Comparison of ENCODE assay signal across 9 mouse cellular contexts in the genomic region with DNA sequence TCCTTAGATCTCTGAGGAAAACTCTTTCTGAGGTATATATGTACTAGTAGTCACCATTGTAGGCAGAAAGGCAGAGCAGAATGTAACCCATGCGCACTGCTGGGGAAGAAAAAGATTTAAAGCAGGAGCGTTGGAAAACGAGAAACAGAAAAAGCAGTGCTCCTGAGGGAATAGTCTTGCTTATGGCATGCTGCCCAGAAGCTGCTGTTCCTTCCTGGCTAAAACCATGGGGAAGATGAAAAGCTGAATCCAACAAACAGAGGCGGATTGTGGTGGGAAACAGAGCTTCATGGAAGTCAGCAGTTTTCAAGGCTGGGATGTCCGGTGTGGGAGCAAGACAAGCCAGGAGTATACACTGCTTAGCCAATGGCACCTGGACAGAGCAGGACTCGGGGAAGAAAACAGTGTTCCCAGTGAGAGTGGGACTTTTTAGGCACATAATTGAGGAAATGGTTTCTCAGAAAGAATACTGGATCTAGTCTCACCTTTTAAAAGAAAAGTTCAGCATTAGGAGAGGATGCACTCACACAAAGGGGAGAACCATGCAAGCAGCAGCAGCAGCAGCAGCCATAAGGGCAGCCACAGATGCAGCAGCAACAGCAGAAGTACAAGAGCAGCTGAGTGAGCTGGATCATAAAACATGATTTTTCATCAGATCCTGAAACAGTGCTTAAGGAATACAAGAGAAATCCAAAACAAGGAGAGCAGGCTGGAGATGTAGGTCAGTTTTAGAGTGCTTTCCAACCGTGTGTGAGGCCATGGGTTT. TPM values are rescaled to one million over a fixed set of nuclear protein-coding genes. Genes with fewer than 3 reads are reported as not detected.
DNase-seq lines count a peak whose midpoint lies in the region; ATAC-seq lines count a peak whose summit lies in the region.
"Had no signal": no experiment of that assay in that cellular context is flagged by ENCODE, and none has a peak within 500 bp of the region (broad histone marks: within the 10 kb centered on the region; RNA-seq: fewer than 3 reads in every experiment).

No protein-coding gene starts in this region.

- DNase-seq in hindbrain, embryonic 10.5 days (ENCODE audit: low spot score) = no peak
- DNase-seq in adipocyte (ENCODE audit: low spot score) = peak; percentile 75
- DNase-seq in left cerebral cortex, postnatal 14 days (ENCODE audit: low spot score in 2 of 2) = peak; percentile 47 to 53
- DNase-seq in T-cell, adult 2 months (ENCODE audit: low spot score) = no peak
- DNase-seq in yolk sac, embryonic 10.5 days (ENCODE audit: low spot score) = no peak

- no peaks in the 10 kb centered on the region for H3K9me3 ChIP-seq in hindbrain, embryonic 12.5 days (replicated peaks)
- H3K9me3 ChIP-seq in hindbrain, embryonic 10.5 days = no peaks in the 10 kb centered on the region
- no peaks in the 10 kb centered on the region for H3K9me3 ChIP-seq in forebrain, embryonic 16.5 days (ENCODE audit: control insufficient read depth, low read length)

- no peak overlapping the region for H3K4me3 ChIP-seq in hindbrain, embryonic 12.5 days
- H3K4me3 ChIP-seq in hindbrain, embryonic 10.5 days = no peak overlapping the region
- no peak overlapping the region for H3K4me3 ChIP-seq in forebrain, embryonic 16.5 days (replicated peaks; ENCODE audit: low read length)

- peak overlapping the region; percentile 40 for H3K27ac ChIP-seq in hindbrain, embryonic 12.5 days
- H3K27ac ChIP-seq in hindbrain, embryonic 10.5 days = no peak overlapping the region
- H3K27ac ChIP-seq in forebrain, embryonic 16.5 days (ENCODE audit: low read length) = no peak overlapping the region

- H3K27me3 ChIP-seq in hindbrain, embryonic 12.5 days = no peaks in the 10 kb centered on the region
- no peaks in the 10 kb centered on the region for H3K27me3 ChIP-seq in hindbrain, embryonic 10.5 days (ENCODE audit: insufficient read depth, poor library complexity, severe bottlenecking)
- no peaks in the 10 kb centered on the region for H3K27me3 ChIP-seq in forebrain, embryonic 16.5 days (replicated peaks; ENCODE audit: control insufficient read depth, insufficient read depth, low read length)

- no peak overlapping the region for H3K9ac ChIP-seq in hindbrain, embryonic 12.5 days
- H3K9ac ChIP-seq in forebrain, embryonic 16.5 days (replicated peaks; ENCODE audit: low read depth, low read length) = no peak overlapping the region

- no peak overlapping the region for H3K4me2 ChIP-seq in hindbrain, embryonic 12.5 days (replicated peaks)
- H3K4me2 ChIP-seq in forebrain, embryonic 16.5 days (ENCODE audit: low read length) = peak overlapping the region; percentile 17

- intact Hi-C loops in left cerebral cortex, postnatal 14 days (cut with DNase I) = no loop called here

- no peak for ATAC-seq in hindbrain, embryonic 12.5 days (ENCODE audit: low FRiP score)
- peak; percentile 68; the same call in 1 of the 2 replicates for ATAC-seq in forebrain, embryonic 16.5 days
- ATAC-seq in erythroid progenitor cell, adult 5-6 weeks (replicated peaks; ENCODE audit: low FRiP score, poor library complexity, severe bottlenecking) = no peak
- ATAC-seq: Patski had no signal

- no peaks in the 10 kb centered on the region for H3K36me3 ChIP-seq in hindbrain, embryonic 12.5 days
- H3K36me3 ChIP-seq in hindbrain, embryonic 10.5 days = no peaks in the 10 kb centered on the region
- H3K36me3 ChIP-seq in forebrain, embryonic 16.5 days (ENCODE audit: control insufficient read depth, insufficient read depth) = no peaks in the 10 kb centered on the region

- WGBS in hindbrain, embryonic 12.5 days = 66% methylated on average over 7 of the region's 7 CpGs
- 68% methylated on average over 7 of the region's 7 CpGs for WGBS in hindbrain, embryonic 10.5 days
- WGBS in forebrain, embryonic 16.5 days = 37% methylated on average over 7 of the region's 7 CpGs

- H3K4me1 ChIP-seq in hindbrain, embryonic 12.5 days = no peaks in the 10 kb centered on the region
- no peaks in the 10 kb centered on the region for H3K4me1 ChIP-seq in hindbrain, embryonic 10.5 days (replicated peaks)
- no peaks in the 10 kb centered on the region; the same call in 1 of the 2 replicates for H3K4me1 ChIP-seq in forebrain, embryonic 16.5 days (replicated peaks; ENCODE audit: control insufficient read depth, insufficient read depth, low read length)

RNA-seq across cellular contexts. Expression of a gene that starts 33.0 kb away (rescaled TPM):
- 76.0 and 82.6 TPM in 2 replicates for polyA plus RNA-seq in hindbrain, embryonic 12.5 days (2016; fragmentation: Nextera tagmentation; extraction: Ambion mirVana)
- polyA plus RNA-seq in hindbrain, embryonic 10.5 days (2016; fragmentation: Nextera tagmentation; extraction: Ambion mirVana) = 49.1 and 55.1 TPM in 2 replicates
- 61.7 and 70.9 TPM in 2 replicates for polyA plus RNA-seq in forebrain, embryonic 16.5 days (2015; fragmentation: Nextera tagmentation; extraction: Ambion mirVana)
- 10 to 100 TPM; 60.4 to 65.5 TPM for total RNA-seq in left cerebral cortex, postnatal 14 days (2021)
- 86.9 and 115 TPM in 2 replicates for total RNA-seq in erythroid progenitor cell, adult 5-6 weeks (2015; ENCODE audit: low replicate concordance)
- total RNA-seq in erythroid progenitor cell, adult 5-6 weeks (2017; ENCODE audit: low replicate concordance) = 107 and 147 TPM in 2 replicates

Comparison
In these comparisons a context has a peak if more than half of its experiments do, and no peak if none do; other contexts are left out.
1. DNase-seq: peak in adipocyte (single experiment) and left cerebral cortex, postnatal 14 days (2 of 2); none in hindbrain, embryonic 10.5 days (single experiment), T-cell, adult 2 months (single experiment) and yolk sac, embryonic 10.5 days (single experiment).